Mouse (Mus musculus): ENCODE measurements around the gene Kcnk4. TPM values are rescaled to one million over a fixed set of nuclear protein-coding genes. Genes with fewer than 3 reads are reported as not detected.

The Kcnk4 gene
- polyA plus RNA-seq, 1 experiment from 2014 or later = 0.35 TPM

GRCm38 (mm10) chr19:6977759-6978638 is 43.7 kb upstream of the Kcnk4 start:
- WGBS = 80% methylated on average over 13 of the region's 13 CpGs
- H3K27me3 ChIP-seq (ENCODE audit: control insufficient read depth, insufficient read depth, low read length) = no peaks in the 10 kb centered on the region
- H3K4me1 ChIP-seq (ENCODE audit: control insufficient read depth, insufficient read depth, low read length) = peaks cover 34% of the 10 kb centered on the region
- H3K36me3 ChIP-seq (ENCODE audit: control insufficient read depth, insufficient read depth, low read length) = peaks cover 21% of the 10 kb centered on the region
- no peak for ATAC-seq (ENCODE audit: insufficient number of reproducible peaks, insufficient read depth, low FRiP score, low read depth)
- 0 out of 2 replicates have a peak overlapping the region, but pooled peaks have one; percentile 60 for H3K9ac ChIP-seq (replicated peaks; ENCODE audit: low read depth, low read length)
- H3K4me2 ChIP-seq (replicated peaks; ENCODE audit: low read depth, low read length) = peak overlapping the region; percentile 76; the same call in 1 of the 2 replicates
- H3K27ac ChIP-seq (ENCODE audit: low read length) = peak overlapping the region; percentile 41
- H3K9me3 ChIP-seq (ENCODE audit: control insufficient read depth, low read depth, low read length) = no peaks in the 10 kb centered on the region
- 0 out of 2 replicates have a peak overlapping the region, but pooled peaks have one; percentile 67 for H3K4me3 ChIP-seq (ENCODE audit: low read depth, low read length)

- H3K4me1 ChIP-seq (ENCODE audit: control insufficient read depth, insufficient read depth, low read length) = peaks cover 38% of the 10 kb centered on the region
- H3K4me2 ChIP-seq (replicated peaks; ENCODE audit: low read depth, low read length) = peak within 1 kb of the TSS; percentile 93
- peak within 1 kb of the TSS; percentile 77 for H3K4me3 ChIP-seq (ENCODE audit: low read depth, low read length)
- H3K27ac ChIP-seq (ENCODE audit: low read length) = peak within 1 kb of the TSS; percentile 94
- peak within 1 kb of the TSS; percentile 82 for H3K9ac ChIP-seq (replicated peaks; ENCODE audit: low read depth, low read length)
- H3K9me3 ChIP-seq (ENCODE audit: control insufficient read depth, low read depth, low read length) = no peaks in the 10 kb centered on the region
- H3K36me3 ChIP-seq (ENCODE audit: control insufficient read depth, insufficient read depth, low read length) = peaks cover 13% of the 10 kb centered on the region
- no peak for ATAC-seq (ENCODE audit: insufficient number of reproducible peaks, insufficient read depth, low FRiP score, low read depth)
- under 1% methylated on average over 16 of the region's 16 CpGs for WGBS
- no peaks in the 10 kb centered on the region for H3K27me3 ChIP-seq (ENCODE audit: control insufficient read depth, insufficient read depth, low read length)
Observed at GRCm38 (mm10) chr19:6975537-6976521, 41.5 kb upstream of the Kcnk4 start, which contains the start of gene Plcb3. Gene Plcb3, minus strand, starts transcription at chr19:6976470.

GRCm38 (mm10) chr19:6974211-6975205 is 40.2 kb upstream of the Kcnk4 start, which contains the start of gene Ppp1r14b:
Gene Ppp1r14b, plus strand, starts transcription at chr19:6974968.
- under 1% methylated on average over 81 of the region's 84 CpGs for WGBS
- ATAC-seq (ENCODE audit: insufficient number of reproducible peaks, insufficient read depth, low FRiP score, low read depth) = peak; percentile 60
- H3K36me3 ChIP-seq (ENCODE audit: control insufficient read depth, insufficient read depth, low read length) = peaks cover 13% of the 10 kb centered on the region
- H3K4me2 ChIP-seq (replicated peaks; ENCODE audit: low read depth, low read length) = peak within 1 kb of the TSS; percentile 93
- no peaks in the 10 kb centered on the region for H3K27me3 ChIP-seq (ENCODE audit: control insufficient read depth, insufficient read depth, low read length)
- peaks cover 49% of the 10 kb centered on the region for H3K4me1 ChIP-seq (ENCODE audit: control insufficient read depth, insufficient read depth, low read length)
- no peaks in the 10 kb centered on the region for H3K9me3 ChIP-seq (ENCODE audit: control insufficient read depth, low read depth, low read length)
- peak within 1 kb of the TSS; percentile 82 for H3K9ac ChIP-seq (replicated peaks; ENCODE audit: low read depth, low read length)
- peak within 1 kb of the TSS; percentile 94 for H3K27ac ChIP-seq (ENCODE audit: low read length)
- peak within 1 kb of the TSS; percentile 77 for H3K4me3 ChIP-seq (ENCODE audit: low read depth, low read length)

GRCm38 (mm10) chr19:6973581-6974190 is 39.4 kb upstream of the Kcnk4 start:
- Histone ChIP-seq H3K4me3 (ENCODE audit: low read depth, low read length) (peak overlapping the region; percentile 77), H3K4me1 (ENCODE audit: control insufficient read depth, insufficient read depth, low read length) (peaks cover 43% of the 10 kb centered on the region), H3K4me2 (replicated peaks; ENCODE audit: low read depth, low read length) (peak overlapping the region; percentile 44), H3K27me3 (ENCODE audit: control insufficient read depth, insufficient read depth, low read length) (no peaks in the 10 kb centered on the region), H3K9me3 (ENCODE audit: control insufficient read depth, low read depth, low read length) (no peaks in the 10 kb centered on the region), H3K27ac (ENCODE audit: low read length) (no peak overlapping the region), H3K36me3 (ENCODE audit: control insufficient read depth, insufficient read depth, low read length) (peaks cover 13% of the 10 kb centered on the region), H3K9ac (replicated peaks; ENCODE audit: low read depth, low read length) (0 out of 2 replicates have a peak overlapping the region, but pooled peaks have one; percentile 2)
- ATAC-seq (ENCODE audit: insufficient number of reproducible peaks, insufficient read depth, low FRiP score, low read depth) = no peak
- 27% methylated on average over 12 of the region's 12 CpGs for WGBS

- Histone ChIP-seq H3K27me3 (ENCODE audit: control insufficient read depth, insufficient read depth, low read length) (no peaks in the 10 kb centered on the region), H3K27ac (ENCODE audit: low read length) (no peak overlapping the region), H3K4me1 (ENCODE audit: control insufficient read depth, insufficient read depth, low read length) (peaks cover 52% of the 10 kb centered on the region), H3K9ac (replicated peaks; ENCODE audit: low read depth, low read length) (no peak overlapping the region), H3K9me3 (ENCODE audit: control insufficient read depth, low read depth, low read length) (no peaks in the 10 kb centered on the region), H3K36me3 (ENCODE audit: control insufficient read depth, insufficient read depth, low read length) (0 out of 2 replicates have a peak, but pooled peaks cover 3% of the 10 kb centered on the region), H3K4me3 (ENCODE audit: low read depth, low read length) (no peak overlapping the region), H3K4me2 (replicated peaks; ENCODE audit: low read depth, low read length) (no peak overlapping the region)
- WGBS = 77% methylated on average over 13 of the region's 13 CpGs
- no peak for ATAC-seq (ENCODE audit: insufficient number of reproducible peaks, insufficient read depth, low FRiP score, low read depth)
Observed at GRCm38 (mm10) chr19:6972247-6972917, 38.1 kb upstream of the Kcnk4 start.

GRCm38 (mm10) chr19:6971644-6972043 is 37.3 kb upstream of the Kcnk4 start:
- Histone ChIP-seq H3K27me3 (ENCODE audit: control insufficient read depth, insufficient read depth, low read length) (no peaks in the 10 kb centered on the region), H3K4me2 (replicated peaks; ENCODE audit: low read depth, low read length) (no peak overlapping the region), H3K9ac (replicated peaks; ENCODE audit: low read depth, low read length) (no peak overlapping the region; the same call in 1 of the 2 replicates), H3K36me3 (ENCODE audit: control insufficient read depth, insufficient read depth, low read length) (no peaks in the 10 kb centered on the region), H3K27ac (ENCODE audit: low read length) (no peak overlapping the region), H3K4me1 (ENCODE audit: control insufficient read depth, insufficient read depth, low read length) (peaks cover 51% of the 10 kb centered on the region), H3K4me3 (ENCODE audit: low read depth, low read length) (no peak overlapping the region), H3K9me3 (ENCODE audit: control insufficient read depth, low read depth, low read length) (no peaks in the 10 kb centered on the region)
- 31% methylated on average over 6 of the region's 6 CpGs for WGBS
- no peak for ATAC-seq (ENCODE audit: insufficient number of reproducible peaks, insufficient read depth, low FRiP score, low read depth)

Data from stomach, embryonic 14.5 days (tissue).